Mouse (Mus musculus): ENCODE results near the gene Gnat1.

The Gnat1 gene

GRCm38 (mm10) chr9:107700114-107700571 is 20.6 kb upstream of the Gnat1 start:
- no peak for DNase-seq (ENCODE audit: extremely low spot score)

GRCm38 (mm10) chr9:107699376-107699980 is 20.0 kb upstream of the Gnat1 start:
- peak; percentile 88 for DNase-seq (ENCODE audit: extremely low spot score)

GRCm38 (mm10) chr9:107698611-107699190 is 19.2 kb upstream of the Gnat1 start:
- peak; percentile 75 for DNase-seq (ENCODE audit: extremely low spot score)

GRCm38 (mm10) chr9:107697811-107698521 is 18.5 kb upstream of the Gnat1 start:
- DNase-seq (ENCODE audit: extremely low spot score): peak; percentile 73

GRCm38 (mm10) chr9:107696845-107697610 is 17.5 kb upstream of the Gnat1 start:
- peak; percentile 84 for DNase-seq (ENCODE audit: extremely low spot score)

GRCm38 (mm10) chr9:107696106-107696479 is 16.6 kb upstream of the Gnat1 start:
- DNase-seq (ENCODE audit: extremely low spot score): no peak

GRCm38 (mm10) chr9:107695441-107696105 is 16.1 kb upstream of the Gnat1 start:
- no peak for DNase-seq (ENCODE audit: extremely low spot score)

- no peak for DNase-seq (ENCODE audit: extremely low spot score)
These were observed 15.1 kb upstream of the Gnat1 start for GRCm38 (mm10) chr9:107694627-107695026.

GRCm38 (mm10) chr9:107693433-107693987 is 14.0 kb upstream of the Gnat1 start:
- DNase-seq (ENCODE audit: extremely low spot score): no peak

GRCm38 (mm10) chr9:107692785-107693184 is 13.3 kb upstream of the Gnat1 start:
- no peak for DNase-seq (ENCODE audit: extremely low spot score)

GRCm38 (mm10) chr9:107690391-107690790 is 10.9 kb upstream of the Gnat1 start:
- no peak for DNase-seq (ENCODE audit: extremely low spot score)

- DNase-seq (ENCODE audit: extremely low spot score): no peak
These were observed 9.4 kb upstream of the Gnat1 start for GRCm38 (mm10) chr9:107688939-107689338.

- no peak for DNase-seq (ENCODE audit: extremely low spot score)
These were observed 8.9 kb upstream of the Gnat1 start for GRCm38 (mm10) chr9:107688415-107688814.

- DNase-seq (ENCODE audit: extremely low spot score): peak; percentile 64
These were observed 5.9 kb upstream of the Gnat1 start for GRCm38 (mm10) chr9:107685231-107685981.

- no peak for DNase-seq (ENCODE audit: extremely low spot score)
These were observed 2.9 kb upstream of the Gnat1 start for GRCm38 (mm10) chr9:107682405-107682804.

- no peak for DNase-seq (ENCODE audit: extremely low spot score)
These were observed 651 bp downstream of the Gnat1 start for GRCm38 (mm10) chr9:107678861-107679260.

GRCm38 (mm10) chr9:107677819-107678526 is 1.5 kb downstream of the Gnat1 start:
- DNase-seq (ENCODE audit: extremely low spot score): peak; percentile 64

GRCm38 (mm10) chr9:107677091-107677784 is 2.3 kb downstream of the Gnat1 start:
- DNase-seq (ENCODE audit: extremely low spot score): peak; percentile 58

- DNase-seq (ENCODE audit: extremely low spot score): no peak
These were observed 3.2 kb downstream of the Gnat1 start for GRCm38 (mm10) chr9:107676302-107676701.
